Mouse (Mus musculus) MEL (cell line): ENCODE measurements at regions not wholly inside any gene's neighbourhood (a gene's known extent, or its start where the extent isn't known, plus 50 kb on each side); places are given as distances from the start of the nearest gene placed in this dataset.

Experiments used
- DNase-seq: peaks from one replicate; pipeline ENCODE4 v3.0.0; 2011; ENCODE audit warnings: low read depth, low spot score
- H3K27ac ChIP-seq: 2 replicates; pipeline ENCODE4 v1.5.1; 2012; ENCODE audit warnings: low read depth, mild to moderate bottlenecking, control low read depth, low read length, moderate library complexity; ENCODE audit not compliant: control insufficient read depth
- H3K27me3 ChIP-seq, 2 experiments: fragments of 150-350 bp in 1 of 2; sonication (generic) in 1 of 2; 2 replicates each; pipeline ENCODE4 v1.6.1; 2012; ENCODE audit warnings: low read length in 2 of 2, mild to moderate bottlenecking in 2 of 2, improper control_type of control experiment in 1 of 2, moderate library complexity in 1 of 2; ENCODE audit not compliant: insufficient read depth in 2 of 2, control insufficient read depth in 1 of 2
- H3K36me3 ChIP-seq, 2 experiments: 2 replicates each; pipeline ENCODE4 v1.6.1; 2012 to 2014; ENCODE audit warnings: low read length in 2 of 2, improper control_type of control experiment in 1 of 2, inconsistent platforms in 1 of 2, mild to moderate bottlenecking in 1 of 2; ENCODE audit not compliant: insufficient read depth in 2 of 2, control insufficient read depth in 1 of 2
- H3K4me1 ChIP-seq, 2 experiments: fragments of 150-350 bp in 1 of 2; sonication (generic) in 1 of 2; 2 replicates each; pipeline ENCODE4 v1.6.1; 2012; ENCODE audit warnings: low read length in 2 of 2, improper control_type of control experiment in 1 of 2, mild to moderate bottlenecking in 1 of 2; ENCODE audit not compliant: insufficient read depth in 2 of 2, control insufficient read depth in 1 of 2
- H3K4me3 ChIP-seq, 2 experiments: fragments of 150-350 bp in 1 of 2; sonication (generic) in 1 of 2; 2 replicates each; pipeline ENCODE4 v1.5.1; 2012; ENCODE audit warnings: low read depth in 2 of 2, low read length in 2 of 2, mild to moderate bottlenecking in 2 of 2, moderate library complexity in 2 of 2, control low read depth in 1 of 2, improper control_type of control experiment in 1 of 2; ENCODE audit not compliant: control insufficient read depth in 1 of 2, insufficient read depth in 1 of 2
- H3K79me2 ChIP-seq: 2 replicates; pipeline ENCODE4 v1.6.1; 2012; ENCODE audit warnings: mild to moderate bottlenecking, low read length, moderate library complexity; ENCODE audit not compliant: control insufficient read depth, poor library complexity, insufficient read depth
- H3K9ac ChIP-seq: 2 replicates; pipeline ENCODE4 v1.6.1; 2012; ENCODE audit warnings: low read depth, mild to moderate bottlenecking, control low read depth, low read length, moderate library complexity; ENCODE audit not compliant: control insufficient read depth, poor library complexity, severe bottlenecking
- H3K9me3 ChIP-seq: fragments of 150-350 bp; sonication (generic); replicated peaks from 2 replicates; pipeline ENCODE4 v1.6.1; 2012; ENCODE audit warnings: mild to moderate bottlenecking, low read length, improper control_type of control experiment, moderate library complexity; ENCODE audit not compliant: insufficient read depth
- BHLHE40 ChIP-seq: IDR thresholded peaks from 2 replicates; pipeline ENCODE4 v1.6.1; 2012; ENCODE audit warnings: low read depth, mild to moderate bottlenecking, inconsistent platforms, low read length, improper control_type of control experiment, borderline replicate concordance
- CHD1 ChIP-seq: IDR thresholded peaks from 2 replicates; pipeline ENCODE4 v1.6.1; 2012; ENCODE audit warnings: low read depth, mild to moderate bottlenecking, inconsistent platforms, low read length, improper control_type of control experiment
- E2F4 ChIP-seq: IDR thresholded peaks from 2 replicates; pipeline ENCODE4 v1.6.1; 2011; ENCODE audit warnings: low read depth, low read length, improper control_type of control experiment, borderline replicate concordance
- GABPA ChIP-seq: IDR thresholded peaks from 2 replicates; pipeline ENCODE4 v1.6.1; 2012; ENCODE audit warnings: low read depth, mild to moderate bottlenecking, inconsistent platforms, low read length, improper control_type of control experiment, moderate library complexity
- JUND ChIP-seq: IDR thresholded peaks from 2 replicates; pipeline ENCODE4 v1.6.1; 2011; ENCODE audit warnings: low read depth, mild to moderate bottlenecking, improper control_type of control experiment, low read length
- KAT2A ChIP-seq: conservative IDR thresholded peaks from 2 replicates; pipeline ENCODE4 v1.6.1; 2012; ENCODE audit warnings: low read depth, low read length, improper control_type of control experiment, inconsistent platforms
- MAFK ChIP-seq: IDR thresholded peaks from 2 replicates; pipeline ENCODE4 v1.6.1; 2011; ENCODE audit warnings: low read depth, mild to moderate bottlenecking, low read length, improper control_type of control experiment, borderline replicate concordance
- MAZ ChIP-seq: IDR thresholded peaks from 2 replicates; pipeline ENCODE4 v1.6.1; 2012; ENCODE audit warnings: low read depth, mild to moderate bottlenecking, inconsistent platforms, low read length, improper control_type of control experiment
- MEF2A ChIP-seq: IDR thresholded peaks from 2 replicates; pipeline ENCODE4 v1.6.1; 2014; ENCODE audit warnings: low read depth, mild to moderate bottlenecking, inconsistent platforms, low read length, improper control_type of control experiment; ENCODE audit not compliant: poor library complexity, insufficient replicate concordance, severe bottlenecking; ENCODE audit errors: extremely low read depth
- MYB ChIP-seq: IDR thresholded peaks from 2 replicates; pipeline ENCODE4 v1.6.1; 2011; ENCODE audit warnings: mild to moderate bottlenecking, low read depth, low read length, improper control_type of control experiment
- NELFE ChIP-seq: IDR thresholded peaks from 2 replicates; pipeline ENCODE4 v1.6.1; 2011; ENCODE audit warnings: low read depth, low read length, improper control_type of control experiment
- NRF1 ChIP-seq: IDR thresholded peaks from 2 replicates; pipeline ENCODE4 v1.6.1; 2014; ENCODE audit warnings: low read depth, mild to moderate bottlenecking, inconsistent platforms, low read length, improper control_type of control experiment, moderate library complexity; ENCODE audit not compliant: poor library complexity, insufficient read depth, severe bottlenecking
- POLR2AphosphoS2 ChIP-seq: IDR thresholded peaks from 2 replicates; pipeline ENCODE4 v1.6.1; 2011; ENCODE audit warnings: low read length, improper control_type of control experiment
- RCOR1 ChIP-seq: IDR thresholded peaks from 2 replicates; pipeline ENCODE4 v1.6.1; 2012; ENCODE audit warnings: low read depth, mild to moderate bottlenecking, inconsistent platforms, low read length, improper control_type of control experiment
- SIN3A ChIP-seq: IDR thresholded peaks from 2 replicates; pipeline ENCODE4 v1.6.1; 2012; ENCODE audit warnings: low read length, improper control_type of control experiment, inconsistent platforms
- SMC3 ChIP-seq: IDR thresholded peaks from 2 replicates; pipeline ENCODE4 v1.6.1; 2011; ENCODE audit warnings: low read depth, low read length, improper control_type of control experiment
- TBP ChIP-seq: IDR thresholded peaks from 2 replicates; pipeline ENCODE4 v1.8.0; 2011; ENCODE audit warnings: low read depth, low read length, improper control_type of control experiment
- USF1 ChIP-seq: IDR thresholded peaks from 2 replicates; pipeline ENCODE4 v1.6.1; 2014; ENCODE audit warnings: low read depth, mild to moderate bottlenecking, inconsistent platforms, low read length, improper control_type of control experiment, moderate library complexity
- ZC3H11A ChIP-seq: IDR thresholded peaks from 2 replicates; pipeline ENCODE4 v1.6.1; 2012; ENCODE audit warnings: low read depth, mild to moderate bottlenecking, inconsistent platforms, low read length, improper control_type of control experiment
- ZNF384 ChIP-seq: IDR thresholded peaks from 2 replicates; pipeline ENCODE4 v1.6.1; 2012; ENCODE audit warnings: low read depth, mild to moderate bottlenecking, inconsistent platforms, low read length, improper control_type of control experiment

DNA sequence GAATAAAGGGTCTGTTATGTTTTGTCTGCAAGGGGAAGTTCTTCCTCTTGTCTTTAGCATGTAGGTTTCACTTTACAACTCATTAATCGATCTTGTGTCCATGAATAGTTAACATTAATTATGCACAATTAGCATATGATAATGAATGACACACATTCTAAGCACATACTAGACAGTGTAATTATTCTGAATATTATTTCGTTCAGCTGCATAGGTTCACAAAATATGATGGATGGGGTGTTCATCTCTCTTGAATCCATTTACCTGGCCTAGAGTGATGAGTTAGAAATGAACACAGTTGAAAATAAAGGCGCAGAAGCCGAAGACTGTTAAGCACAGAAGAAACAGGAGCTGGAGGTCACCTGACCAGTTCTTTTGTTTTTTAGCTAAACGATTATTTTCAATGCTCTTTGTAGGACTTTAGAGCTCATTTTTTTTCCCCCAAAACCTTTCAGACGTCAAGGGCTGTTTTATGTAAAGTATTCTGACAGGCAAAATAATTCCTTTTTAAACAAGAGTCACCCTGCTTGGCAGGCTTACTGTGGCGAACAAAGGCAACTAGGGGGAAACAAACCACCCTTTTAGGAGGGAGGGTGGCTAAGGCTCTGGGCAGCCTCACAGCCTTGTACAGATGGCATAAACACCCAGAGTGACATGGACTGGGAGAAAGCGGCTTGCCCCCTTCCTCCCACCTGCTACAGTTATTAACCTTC lies 241.6 kb upstream of the Atp5g3 start (continued):
- TF ChIP-seq SMC3, result no peak

DNA sequence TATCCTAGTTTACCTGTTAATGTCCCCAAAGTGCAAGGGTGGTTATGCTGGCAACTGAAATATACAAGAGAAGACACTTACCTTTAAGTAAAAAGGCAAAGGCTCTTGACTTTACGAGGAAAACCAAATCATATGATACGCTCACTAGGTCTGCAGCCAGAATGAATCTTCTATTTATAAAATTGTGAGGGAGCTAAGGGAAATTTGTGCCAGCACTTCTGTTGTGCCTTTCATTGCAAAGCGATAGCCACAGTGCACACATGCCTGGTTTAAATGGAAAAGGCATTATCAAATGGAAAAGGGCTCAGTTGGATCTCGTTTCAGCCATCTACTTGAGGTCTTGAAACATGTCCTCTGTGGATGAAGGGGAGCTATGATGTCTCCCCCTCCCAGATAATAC lies 236.1 kb upstream of the Atp5g3 start:
- no peak for TF ChIP-seq ZC3H11A
- no peak for TF ChIP-seq NELFE
- TF ChIP-seq USF1, result no peak
- no peak for TF ChIP-seq MEF2A
- TF ChIP-seq KAT2A, result no peak
- TF ChIP-seq MAZ, result no peak
- no peak for TF ChIP-seq ZNF384
- no peak for TF ChIP-seq POLR2AphosphoS2
- TF ChIP-seq MAFK, result no peak
- no peak for TF ChIP-seq SIN3A
- no peak for TF ChIP-seq NRF1
- Histone ChIP-seq H3K9ac (no peak overlapping the region), H3K36me3 (no peaks in the 10 kb centered on the region), H3K4me3 (no peak overlapping the region), H3K9me3 (no peaks in the 10 kb centered on the region), H3K27me3 (no peaks in the 10 kb centered on the region; a peak in 2 of 4 replicates), H3K4me1 (no peaks in the 10 kb centered on the region), H3K27ac (no peak overlapping the region), H3K79me2 (no peaks in the 10 kb centered on the region)
- no peak for DNase-seq

DNA sequence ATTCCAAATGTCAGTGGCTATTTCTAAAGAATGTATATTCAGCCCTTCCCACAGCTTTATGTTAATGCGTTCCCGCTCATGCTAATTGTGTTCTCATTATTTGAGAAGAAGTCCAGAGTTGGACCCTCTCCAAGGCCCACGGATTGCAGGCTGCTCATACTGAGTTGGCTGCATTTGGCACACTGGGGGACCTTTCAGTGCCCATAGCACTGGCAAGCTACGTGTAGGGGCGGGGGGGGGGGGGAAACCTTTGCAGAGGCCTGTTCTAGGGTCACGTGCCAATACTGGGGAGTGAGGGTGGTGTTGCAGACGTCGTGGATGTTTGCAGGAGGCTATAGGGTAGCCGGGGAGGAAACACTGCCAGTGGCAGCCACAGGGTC lies 225.5 kb upstream of the Atp5g3 start:
- TF ChIP-seq SIN3A (no peak), MYB (no peak), USF1 (no peak), JUND (no peak), RCOR1 (no peak), E2F4 (no peak), GABPA (no peak), TBP (no peak), CHD1 (no peak), BHLHE40 (no peak), ZNF384 (no peak)
- H3K4me3 ChIP-seq, result no peak overlapping the region
- no peaks in the 10 kb centered on the region for H3K36me3 ChIP-seq
- H3K79me2 ChIP-seq, result no peaks in the 10 kb centered on the region
- H3K4me1 ChIP-seq, result no peaks in the 10 kb centered on the region
- H3K9ac ChIP-seq, result no peak overlapping the region
- no peak for DNase-seq
- peaks cover 4 to 6% of the 10 kb centered on the region in 2 experiments; a peak in 2 of 4 replicates for H3K27me3 ChIP-seq
- H3K27ac ChIP-seq, result no peak overlapping the region
- no peaks in the 10 kb centered on the region for H3K9me3 ChIP-seq
